Mouse (Mus musculus): ENCODE measurements at regions not wholly inside any gene's neighbourhood (a gene's known extent, or its start where the extent isn't known, plus 50 kb on each side); places are given as distances from the start of the nearest gene placed in this dataset.

DNA sequence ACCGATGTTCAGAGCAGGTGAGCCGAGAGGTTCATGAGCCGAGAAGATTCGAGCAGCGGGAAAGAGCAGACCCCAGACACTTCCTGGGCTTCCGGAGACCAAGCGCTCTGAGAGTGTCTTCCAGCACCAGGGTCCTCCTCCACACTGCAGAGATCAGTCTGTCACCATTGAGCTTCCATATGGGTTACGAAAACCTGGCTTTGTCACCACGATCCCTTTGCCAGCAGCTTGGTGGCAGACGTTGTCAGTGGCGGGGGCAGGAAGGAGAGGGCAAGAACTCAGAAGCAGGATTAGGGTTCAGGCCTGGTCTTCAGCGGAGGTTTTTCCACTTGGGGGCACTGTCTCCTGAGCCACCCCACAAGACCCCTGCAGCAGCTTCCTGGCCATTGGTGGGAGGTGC, 288.5 kb downstream of the Ptpru start:
- Histone ChIP-seq H3K4me3 (replicated peaks; ENCODE audit: control insufficient read depth, low read depth, low read length) (no peak overlapping the region), H3K4me1 (ENCODE audit: control insufficient read depth, insufficient read depth, low read length) (no peaks in the 10 kb centered on the region), H3K27ac (ENCODE audit: control insufficient read depth, insufficient read depth, low read depth, low read length, poor library complexity) (no peak overlapping the region)
- 85% methylated on average over 12 of the region's 12 CpGs for WGBS
- TF ChIP-seq POLR2A (IDR thresholded peaks at IDR 0.05; ENCODE audit: borderline replicate concordance, control insufficient read depth, low read depth, low read length) (no peak), CTCF (IDR thresholded peaks at IDR 0.05; ENCODE audit: control insufficient read depth, insufficient read depth, low read length) (no peak)

DNA sequence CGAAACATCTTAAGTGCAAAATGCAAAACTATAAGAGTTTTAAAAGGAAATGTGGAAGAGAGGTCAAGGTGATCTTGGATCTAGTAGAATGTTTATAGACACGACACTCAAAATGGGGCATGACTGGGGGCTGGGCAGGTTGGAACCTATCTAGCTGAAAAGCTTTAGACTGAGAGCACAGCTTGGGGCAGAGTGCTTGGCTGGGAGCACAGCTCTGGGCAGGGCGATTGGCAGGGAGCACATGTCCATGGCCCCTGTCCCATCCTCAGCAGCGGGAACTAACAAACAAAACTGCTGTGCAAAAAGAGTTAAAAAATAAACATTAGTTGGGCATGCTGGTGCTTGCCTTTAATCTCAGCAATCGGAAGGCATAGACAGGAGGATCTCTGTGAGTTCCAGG, 279.6 kb downstream of the Ptpru start:
- Histone ChIP-seq H3K4me1 (ENCODE audit: control insufficient read depth, insufficient read depth, low read length) (no peaks in the 10 kb centered on the region), H3K4me3 (replicated peaks; ENCODE audit: control insufficient read depth, low read depth, low read length) (no peak overlapping the region), H3K27ac (ENCODE audit: control insufficient read depth, insufficient read depth, low read depth, low read length, poor library complexity) (no peak overlapping the region)
- WGBS: 73% methylated on average over 5 of the region's 5 CpGs
- TF ChIP-seq CTCF (IDR thresholded peaks at IDR 0.05; ENCODE audit: control insufficient read depth, insufficient read depth, low read length) (no peak), POLR2A (IDR thresholded peaks at IDR 0.05; ENCODE audit: borderline replicate concordance, control insufficient read depth, low read depth, low read length) (no peak)

DNA sequence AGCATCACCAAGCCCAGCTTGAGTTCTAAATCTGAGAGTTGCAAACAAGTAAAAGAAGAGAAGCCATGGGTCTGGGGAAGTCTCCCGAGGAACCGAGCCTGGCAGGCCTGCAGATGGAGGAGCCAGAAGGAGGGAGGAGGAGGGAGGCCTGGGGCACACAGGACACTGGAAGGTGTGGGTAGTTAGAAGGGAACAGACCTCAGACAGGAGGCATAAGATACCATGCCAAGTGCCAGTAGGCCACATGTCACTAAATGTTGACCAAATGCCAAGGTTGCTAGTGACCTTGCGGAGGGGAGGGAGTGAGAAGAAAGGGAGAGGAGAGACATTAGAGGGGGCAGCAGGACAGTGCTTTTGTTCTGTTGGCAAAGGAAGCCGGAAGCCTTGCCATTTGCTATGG, 274.2 kb downstream of the Ptpru start:
- H3K4me1 ChIP-seq (ENCODE audit: control insufficient read depth, insufficient read depth, low read length): no peaks in the 10 kb centered on the region
- WGBS: 69% methylated on average over 4 of the region's 4 CpGs
- TF ChIP-seq CTCF (IDR thresholded peaks at IDR 0.05; ENCODE audit: control insufficient read depth, insufficient read depth, low read length): no peak
- no peak for TF ChIP-seq POLR2A (IDR thresholded peaks at IDR 0.05; ENCODE audit: borderline replicate concordance, control insufficient read depth, low read depth, low read length)
- H3K27ac ChIP-seq (ENCODE audit: control insufficient read depth, insufficient read depth, low read depth, low read length, poor library complexity): no peak overlapping the region
- no peak overlapping the region for H3K4me3 ChIP-seq (replicated peaks; ENCODE audit: control insufficient read depth, low read depth, low read length)

- H3K27ac ChIP-seq (ENCODE audit: control insufficient read depth, insufficient read depth, low read depth, low read length, poor library complexity): no peak overlapping the region
- H3K4me3 ChIP-seq (replicated peaks; ENCODE audit: control insufficient read depth, low read depth, low read length): no peak overlapping the region
- H3K4me1 ChIP-seq (ENCODE audit: control insufficient read depth, insufficient read depth, low read length): no peaks in the 10 kb centered on the region
- WGBS: 69% methylated on average over 7 of the region's 7 CpGs
- TF ChIP-seq CTCF (IDR thresholded peaks at IDR 0.05; ENCODE audit: control insufficient read depth, insufficient read depth, low read length) (no peak), POLR2A (IDR thresholded peaks at IDR 0.05; ENCODE audit: borderline replicate concordance, control insufficient read depth, low read depth, low read length) (no peak)
Observed at GRCm38 (mm10) chr4:131565203-131565602, 272.9 kb downstream of the Ptpru start.

- no peak for TF ChIP-seq CTCF (IDR thresholded peaks at IDR 0.05; ENCODE audit: control insufficient read depth, insufficient read depth, low read length)
- no peak for TF ChIP-seq POLR2A (IDR thresholded peaks at IDR 0.05; ENCODE audit: borderline replicate concordance, control insufficient read depth, low read depth, low read length)
- no peaks in the 10 kb centered on the region for H3K4me1 ChIP-seq (ENCODE audit: control insufficient read depth, insufficient read depth, low read length)
- 76% methylated on average over 2 of the region's 2 CpGs for WGBS
- no peak overlapping the region for H3K27ac ChIP-seq (ENCODE audit: control insufficient read depth, insufficient read depth, low read depth, low read length, poor library complexity)
- no peak overlapping the region for H3K4me3 ChIP-seq (replicated peaks; ENCODE audit: control insufficient read depth, low read depth, low read length)
Observed at GRCm38 (mm10) chr4:131567241-131567640, 270.8 kb downstream of the Ptpru start.

DNA sequence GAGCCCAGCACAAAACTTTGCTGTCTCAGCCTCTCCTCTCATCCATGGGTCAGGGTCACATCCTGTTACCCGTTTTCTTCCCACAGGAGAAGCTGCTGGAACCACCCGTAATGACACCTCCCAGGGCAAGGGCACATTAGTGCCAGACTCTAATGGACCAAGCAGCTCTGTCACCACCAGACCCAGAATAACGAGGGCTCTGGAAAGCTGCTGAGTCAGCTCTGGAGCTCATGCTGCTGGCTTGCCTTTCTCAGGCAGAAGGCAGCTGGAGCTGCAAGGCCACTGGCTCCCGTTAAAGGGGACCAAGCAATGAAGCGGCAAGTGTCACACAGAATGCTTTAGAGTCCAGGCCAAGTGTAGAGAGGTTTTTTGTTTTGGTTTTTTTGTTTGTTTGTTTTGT, 268.9 kb downstream of the Ptpru start:
- TF ChIP-seq CTCF (IDR thresholded peaks at IDR 0.05; ENCODE audit: control insufficient read depth, insufficient read depth, low read length) (no peak), POLR2A (IDR thresholded peaks at IDR 0.05; ENCODE audit: borderline replicate concordance, control insufficient read depth, low read depth, low read length) (no peak)
- no peaks in the 10 kb centered on the region for H3K4me1 ChIP-seq (ENCODE audit: control insufficient read depth, insufficient read depth, low read length)
- H3K4me3 ChIP-seq (replicated peaks; ENCODE audit: control insufficient read depth, low read depth, low read length): no peak overlapping the region
- H3K27ac ChIP-seq (ENCODE audit: control insufficient read depth, insufficient read depth, low read depth, low read length, poor library complexity): no peak overlapping the region
- WGBS: 53% methylated on average over 5 of the region's 5 CpGs

- Histone ChIP-seq H3K4me1 (ENCODE audit: control insufficient read depth, insufficient read depth, low read length) (no peaks in the 10 kb centered on the region), H3K4me3 (replicated peaks; ENCODE audit: control insufficient read depth, low read depth, low read length) (no peak overlapping the region), H3K27ac (ENCODE audit: control insufficient read depth, insufficient read depth, low read depth, low read length, poor library complexity) (no peak overlapping the region)
- TF ChIP-seq POLR2A (IDR thresholded peaks at IDR 0.05; ENCODE audit: borderline replicate concordance, control insufficient read depth, low read depth, low read length): no peak
- no peak for TF ChIP-seq CTCF (IDR thresholded peaks at IDR 0.05; ENCODE audit: control insufficient read depth, insufficient read depth, low read length)
- 68% methylated on average over 4 of the region's 4 CpGs for WGBS
Observed at GRCm38 (mm10) chr4:131577571-131577970, 260.5 kb downstream of the Ptpru start.

DNA sequence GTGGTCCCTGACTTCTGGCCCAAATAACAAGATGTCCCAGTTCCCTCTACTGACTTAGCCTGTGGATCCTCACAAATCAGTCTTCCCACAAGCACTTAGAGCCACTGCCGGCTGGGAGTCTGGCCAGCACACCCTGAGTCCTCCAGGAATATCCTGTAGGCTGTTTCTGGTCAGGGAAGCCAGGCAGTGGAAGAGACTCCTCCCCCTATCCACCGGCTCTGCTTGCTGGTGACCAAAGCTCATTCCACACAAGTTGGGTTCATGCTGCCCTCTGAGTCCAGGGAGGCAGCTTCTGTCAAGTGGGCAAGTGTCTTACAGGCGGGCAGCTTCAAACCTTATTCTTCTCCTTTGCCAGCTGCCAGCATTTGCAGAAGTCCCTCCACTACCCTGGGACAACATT, 252.1 kb downstream of the Ptpru start:
- 59% methylated on average over 3 of the region's 3 CpGs for WGBS
- Histone ChIP-seq H3K4me3 (replicated peaks; ENCODE audit: control insufficient read depth, low read depth, low read length) (no peak overlapping the region), H3K4me1 (ENCODE audit: control insufficient read depth, insufficient read depth, low read length) (no peaks in the 10 kb centered on the region), H3K27ac (ENCODE audit: control insufficient read depth, insufficient read depth, low read depth, low read length, poor library complexity) (no peak overlapping the region)
- TF ChIP-seq CTCF (IDR thresholded peaks at IDR 0.05; ENCODE audit: control insufficient read depth, insufficient read depth, low read length) (no peak), POLR2A (IDR thresholded peaks at IDR 0.05; ENCODE audit: borderline replicate concordance, control insufficient read depth, low read depth, low read length) (no peak)

GRCm38 (mm10) chr4:131587536-131587935, 250.6 kb downstream of the Ptpru start:
- TF ChIP-seq CTCF (IDR thresholded peaks at IDR 0.05; ENCODE audit: control insufficient read depth, insufficient read depth, low read length) (no peak), POLR2A (IDR thresholded peaks at IDR 0.05; ENCODE audit: borderline replicate concordance, control insufficient read depth, low read depth, low read length) (no peak)
- H3K27ac ChIP-seq (ENCODE audit: control insufficient read depth, insufficient read depth, low read depth, low read length, poor library complexity): no peak overlapping the region
- no peaks in the 10 kb centered on the region for H3K4me1 ChIP-seq (ENCODE audit: control insufficient read depth, insufficient read depth, low read length)
- H3K4me3 ChIP-seq (replicated peaks; ENCODE audit: control insufficient read depth, low read depth, low read length): no peak overlapping the region
- 65% methylated on average over 7 of the region's 7 CpGs for WGBS

All from bone marrow, adult 2 months (tissue).